ENCODE assay signal across 9 mouse cellular contexts in genomic region chr7:24472937-24473336, GRCm38 (mm10). TPM values are rescaled to one million over a fixed set of nuclear protein-coding genes. Genes with fewer than 3 reads are reported as not detected.
DNase-seq lines count a peak whose midpoint lies in the region; ATAC-seq and TF ChIP-seq lines count a peak whose summit lies in the region.
"Had no signal": no experiment of that assay in that cellular context is flagged by ENCODE, and none has a peak within 500 bp of the region (broad histone marks: within the 10 kb centered on the region; RNA-seq: fewer than 3 reads in every experiment).

No protein-coding gene starts in this region.

- H3K27ac ChIP-seq in heart, adult 2 months = no peak overlapping the region
- no peak overlapping the region for H3K27ac ChIP-seq in liver, embryonic 14.5 days
- H3K27ac ChIP-seq in heart, embryonic 10.5 days = no peak overlapping the region

- no peak overlapping the region for H3K4me2 ChIP-seq in liver, embryonic 14.5 days (ENCODE audit: low read depth)

- H3K9me3 ChIP-seq in liver, embryonic 14.5 days (ENCODE audit: control insufficient read depth, low read length) = no peaks in the 10 kb centered on the region; the same call in 1 of the 2 replicates
- H3K9me3 ChIP-seq in heart, embryonic 10.5 days = peaks cover 3% of the 10 kb centered on the region; the same call in 1 of the 2 replicates

- no peaks in the 10 kb centered on the region for H3K4me1 ChIP-seq in heart, adult 2 months (ENCODE audit: control insufficient read depth, insufficient read depth, low read length)
- H3K4me1 ChIP-seq in liver, embryonic 14.5 days (replicated peaks; ENCODE audit: control insufficient read depth in 2 of 2, insufficient read depth in 2 of 2, low read length in 1 of 2) = no peaks in the 10 kb centered on the region
- H3K4me1 ChIP-seq in heart, embryonic 10.5 days = no peaks in the 10 kb centered on the region

- no peak overlapping the region for H3K9ac ChIP-seq in heart, adult 2 months (ENCODE audit: low read depth, low read length)
- no peak overlapping the region for H3K9ac ChIP-seq in liver, embryonic 14.5 days (replicated peaks)

- peak; percentile 79 for TF ChIP-seq CTCF in heart, adult 2 months (IDR thresholded peaks at IDR 0.05)
- peak; percentile 88 for TF ChIP-seq CTCF in liver, embryonic 14.5 days (IDR thresholded peaks at IDR 0.05; ENCODE audit: low read depth)

- intact Hi-C loops in heart, adult 2 months (cut with DNase I) = loop anchor here (5.0 kb wide), 2 partner anchors 34 to 54 kb away; partner anchors contain the start of gene Zfp428
- intact Hi-C loops in left cerebral cortex, postnatal 4 days (cut with DNase I) = no loop called here

- 77% methylated on average over 7 of the region's 7 CpGs for WGBS in heart, adult 2 months
- 61% methylated on average over 7 of the region's 7 CpGs for WGBS in liver, embryonic 14.5 days (ENCODE audit: insufficient replicate concordance)
- WGBS in heart, embryonic 10.5 days = 78% methylated on average over 7 of the region's 7 CpGs

- no peaks in the 10 kb centered on the region for H3K79me2 ChIP-seq in heart, adult 2 months (replicated peaks; ENCODE audit: control insufficient read depth, insufficient read depth, low read length)

- TF ChIP-seq EP300 in heart, adult 2 months (IDR thresholded peaks at IDR 0.05; ENCODE audit: insufficient read depth, low read depth, low read length) = no peak
- no peak for TF ChIP-seq EP300 in liver, embryonic 14.5 days (IDR thresholded peaks at IDR 0.05; ENCODE audit: low read depth)

- ATAC-seq in liver, embryonic 14.5 days (ENCODE audit: insufficient read depth) = no peak

- no peak for DNase-seq in heart, adult 2 months
- DNase-seq in heart, adult 11 months = no peak
- peak; percentile 27 for DNase-seq in urinary bladder, postnatal 14 days (ENCODE audit: low spot score)
- DNase-seq in urinary bladder, postnatal 36 days (ENCODE audit: low spot score in 2 of 2) = no peak
- no peak for DNase-seq in liver, embryonic 14.5 days (ENCODE audit: low read depth in 3 of 3, low spot score in 3 of 3)
- DNase-seq in thymus, postnatal 25 days = peak; percentile 52
- DNase-seq in left cerebral cortex, postnatal 4 days = no peak
- DNase-seq in heart, embryonic 10.5 days (ENCODE audit: low spot score) = no peak

- H3K36me3 ChIP-seq in heart, adult 2 months (ENCODE audit: control insufficient read depth, insufficient read depth, low read length) = no peaks in the 10 kb centered on the region
- no peaks in the 10 kb centered on the region for H3K36me3 ChIP-seq in liver, embryonic 14.5 days (replicated peaks; ENCODE audit: control insufficient read depth, insufficient read depth, low read depth)
- H3K36me3 ChIP-seq in heart, embryonic 10.5 days = 0 out of 2 replicates have a peak, but pooled peaks cover 14% of the 10 kb centered on the region

- H3K27me3 ChIP-seq in heart, adult 2 months (ENCODE audit: control insufficient read depth, insufficient read depth, low read length) = no peaks in the 10 kb centered on the region
- H3K27me3 ChIP-seq in liver, embryonic 14.5 days (ENCODE audit: control insufficient read depth, insufficient read depth, low read length) = no peaks in the 10 kb centered on the region
- H3K27me3 ChIP-seq in heart, embryonic 10.5 days (ENCODE audit: insufficient read depth, poor library complexity, severe bottlenecking) = peaks cover 3% of the 10 kb centered on the region; the same call in 1 of the 2 replicates

- TF ChIP-seq POLR2A in heart, adult 2 months (IDR thresholded peaks at IDR 0.05; ENCODE audit: insufficient read depth, low read depth, low read length) = no peak

- H3K4me3 ChIP-seq in heart, adult 2 months = no peak overlapping the region
- H3K4me3 ChIP-seq in liver, embryonic 14.5 days (ENCODE audit: insufficient read depth in 1 of 2, low read depth in 2 of 2, low read length in 2 of 2) = no peak overlapping the region
- no peak overlapping the region for H3K4me3 ChIP-seq in heart, embryonic 10.5 days

RNA-seq across cellular contexts. Expression of gene Cadm4, which starts 8.9 kb away (rescaled TPM):
- 10 to 100 TPM; 14.0 to 14.7 TPM for total RNA-seq in heart, adult 2 months (2021)
- 17.0 and 20.4 TPM in 2 replicates for polyA plus RNA-seq in heart, adult 2 months (2012; rRNA removed)
- polyA plus RNA-seq in liver, embryonic 14.5 days (2012; rRNA removed) = 0.43 and 0.48 TPM in 2 replicates
- 0.05 TPM in 1 of 2 replicates, not detected in the other for polyA plus RNA-seq in liver, embryonic 14.5 days (2014; fragmentation: Nextera tagmentation; extraction: Ambion mirVana)
- total RNA-seq in left cerebral cortex, postnatal 4 days (2021) = 100 to 1,000 TPM; 332 to 353 TPM
- polyA plus RNA-seq in heart, embryonic 10.5 days (2016; fragmentation: Nextera tagmentation; extraction: Ambion mirVana) = 0.54 and 0.63 TPM in 2 replicates

RNA-seq across cellular contexts. Expression of gene Plaur, which starts 10.7 kb away (rescaled TPM):
- total RNA-seq in heart, adult 2 months (2021) = 1 to 10 TPM; 3.3 to 3.6 TPM
- 4.2 and 5.0 TPM in 2 replicates for polyA plus RNA-seq in heart, adult 2 months (2012; rRNA removed)
- 1.7 and 2.1 TPM in 2 replicates for polyA plus RNA-seq in liver, embryonic 14.5 days (2012; rRNA removed)
- polyA plus RNA-seq in liver, embryonic 14.5 days (2014; fragmentation: Nextera tagmentation; extraction: Ambion mirVana) = 2.7 and 3.5 TPM in 2 replicates
- total RNA-seq in left cerebral cortex, postnatal 4 days (2021) = 1 to 10 TPM; 1.0 to 1.2 TPM
- polyA plus RNA-seq in heart, embryonic 10.5 days (2016; fragmentation: Nextera tagmentation; extraction: Ambion mirVana) = 4.3 and 7.3 TPM in 2 replicates

RNA-seq across cellular contexts. Expression of gene Irgc1, which starts 20.8 kb away (rescaled TPM):
- total RNA-seq in heart, adult 2 months (2021) = not detected
- 0.67 and 0.88 TPM in 2 replicates for polyA plus RNA-seq in heart, adult 2 months (2012; rRNA removed)
- polyA plus RNA-seq in liver, embryonic 14.5 days (2012; rRNA removed) = not detected in 2 replicates
- not detected in 2 replicates for polyA plus RNA-seq in liver, embryonic 14.5 days (2014; fragmentation: Nextera tagmentation; extraction: Ambion mirVana)
- total RNA-seq in left cerebral cortex, postnatal 4 days (2021) = not detected
- 0.16 TPM in 1 of 2 replicates, not detected in the other for polyA plus RNA-seq in heart, embryonic 10.5 days (2016; fragmentation: Nextera tagmentation; extraction: Ambion mirVana)
- total RNA-seq: heart, postnatal 14 days had no signal

RNA-seq across cellular contexts. Expression of gene Zfp428, which starts 33.9 kb away (rescaled TPM):
- total RNA-seq in heart, adult 2 months (2021) = 10 to 100 TPM; 14.5 to 14.9 TPM
- polyA plus RNA-seq in heart, adult 2 months (2012; rRNA removed) = 12.3 and 28.7 TPM in 2 replicates
- polyA plus RNA-seq in liver, embryonic 14.5 days (2012; rRNA removed) = 3.8 and 4.0 TPM in 2 replicates
- polyA plus RNA-seq in liver, embryonic 14.5 days (2014; fragmentation: Nextera tagmentation; extraction: Ambion mirVana) = 2.3 TPM in 2 replicates
- 100 to 1,000 TPM; 105 to 108 TPM for total RNA-seq in left cerebral cortex, postnatal 4 days (2021)
- polyA plus RNA-seq in heart, embryonic 10.5 days (2016; fragmentation: Nextera tagmentation; extraction: Ambion mirVana) = 41.9 and 61.3 TPM in 2 replicates

RNA-seq across cellular contexts. Expression of gene AC161166.1, which starts 39.3 kb away (rescaled TPM):
- total RNA-seq in heart, adult 2 months (2021) = not detected
- 0.04 TPM in 1 of 2 replicates, not detected in the other for polyA plus RNA-seq in heart, adult 2 months (2012; rRNA removed)
- not detected in 2 replicates for polyA plus RNA-seq in liver, embryonic 14.5 days (2012; rRNA removed)
- polyA plus RNA-seq in liver, embryonic 14.5 days (2014; fragmentation: Nextera tagmentation; extraction: Ambion mirVana) = not detected in 2 replicates
- total RNA-seq in left cerebral cortex, postnatal 4 days (2021) = not detected
- polyA plus RNA-seq in heart, embryonic 10.5 days (2016; fragmentation: Nextera tagmentation; extraction: Ambion mirVana) = 0.46 and 0.49 TPM in 2 replicates
- total RNA-seq: heart, postnatal 14 days had no signal

Comparison
In these comparisons a context has a peak if more than half of its experiments do, and no peak if none do; other contexts are left out.
1. DNase-seq: peak in urinary bladder, postnatal 14 days (single experiment) and thymus, postnatal 25 days (single experiment); none in heart, adult 2 months (0 of 2), heart, adult 11 months (single experiment), urinary bladder, postnatal 36 days (0 of 2), liver, embryonic 14.5 days (0 of 3), left cerebral cortex, postnatal 4 days (single experiment) and heart, embryonic 10.5 days (single experiment).
2. RNA of gene Cadm4, which starts 8.9 kb away (polyA plus RNA-seq): 17.0 to 20.4 TPM in heart, adult 2 months; 0.54 to 0.63 TPM in heart, embryonic 10.5 days and 0.05 to 0.48 TPM in liver, embryonic 14.5 days; every median in the first group is over 10 times any median in the second.